Mouse (Mus musculus): ENCODE results near the gene Olfr1389.
"Not testable (repeated sequence)": the region's sequence is repeated elsewhere in the genome, so short reads cannot be mapped to it uniquely, and the experiment has no call there.

Gene Olfr1389

DNA sequence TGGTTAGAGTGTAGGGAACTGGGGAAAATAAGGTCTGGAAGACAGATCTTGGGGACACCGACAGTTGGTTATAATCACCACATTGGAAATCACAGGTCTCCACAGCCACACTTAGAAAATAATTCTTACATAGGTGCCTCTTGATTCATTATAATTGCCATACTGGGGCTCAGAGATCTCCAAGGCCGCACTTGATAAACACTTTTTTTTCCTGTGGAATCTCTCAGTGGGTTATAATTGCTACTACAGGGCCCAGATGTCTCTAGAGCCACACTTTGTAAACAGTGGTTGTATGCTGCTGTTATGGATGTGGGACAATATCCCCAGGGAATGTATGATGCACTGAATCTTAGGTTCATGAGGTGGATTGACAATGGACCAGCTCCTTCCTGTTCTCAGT lies at the start of gene Olfr1389:
Gene Olfr1389, plus strand, starts transcription at position 301 of the 400 bp plus-strand sequence.
- Histone ChIP-seq H3K36me3 (ENCODE audit: insufficient read depth, low read length) (no peaks in the 10 kb centered on the region), H3K4me3 (replicated peaks; ENCODE audit: low read length) (no peak within 1 kb of the TSS), H3K9me3 (ENCODE audit: low read length) (no peaks in the 10 kb centered on the region), H3K27me3 (ENCODE audit: insufficient read depth, low read length) (no peaks in the 10 kb centered on the region), H3K4me1 (replicated peaks; ENCODE audit: low read depth, low read length) (no peaks in the 10 kb centered on the region)
- TF ChIP-seq POU5F1 (IDR thresholded peaks at IDR 0.05; ENCODE audit: borderline replicate concordance, low read length) (no peak), CTCF (conservative IDR thresholded peaks at IDR 0.05; ENCODE audit: low read length) (no peak), NANOG (IDR thresholded peaks at IDR 0.05; ENCODE audit: borderline replicate concordance, low read length) (no peak)

GRCm38 (mm10) chr11:49383133-49383532 lies 39.7 kb upstream of the Olfr1389 start:
- H3K9me3 ChIP-seq (ENCODE audit: low read length) = peaks cover 30% of the 10 kb centered on the region
- TF ChIP-seq CTCF (conservative IDR thresholded peaks at IDR 0.05; ENCODE audit: low read length) (no peak), NANOG (IDR thresholded peaks at IDR 0.05; ENCODE audit: borderline replicate concordance, low read length) (no peak), POU5F1 (IDR thresholded peaks at IDR 0.05; ENCODE audit: borderline replicate concordance, low read length) (no peak)

GRCm38 (mm10) chr11:49386118-49386517 lies 36.7 kb upstream of the Olfr1389 start:
- H3K27me3 ChIP-seq (ENCODE audit: insufficient read depth, low read length); H3K4me3 ChIP-seq (replicated peaks; ENCODE audit: low read length); H3K4me1 ChIP-seq (replicated peaks; ENCODE audit: low read depth, low read length); H3K36me3 ChIP-seq (ENCODE audit: insufficient read depth, low read length): not testable (repeated sequence)
- H3K9me3 ChIP-seq (ENCODE audit: low read length) = peaks cover 30% of the 10 kb centered on the region

More at GRCm38 (mm10) chr11:49383133-49383532, 39.7 kb upstream of the Olfr1389 start:
- Histone ChIP-seq H3K27me3 (ENCODE audit: insufficient read depth, low read length) (no peaks in the 10 kb centered on the region), H3K36me3 (ENCODE audit: insufficient read depth, low read length) (no peaks in the 10 kb centered on the region), H3K4me3 (replicated peaks; ENCODE audit: low read length) (no peak overlapping the region), H3K4me1 (replicated peaks; ENCODE audit: low read depth, low read length) (no peaks in the 10 kb centered on the region)

DNA sequence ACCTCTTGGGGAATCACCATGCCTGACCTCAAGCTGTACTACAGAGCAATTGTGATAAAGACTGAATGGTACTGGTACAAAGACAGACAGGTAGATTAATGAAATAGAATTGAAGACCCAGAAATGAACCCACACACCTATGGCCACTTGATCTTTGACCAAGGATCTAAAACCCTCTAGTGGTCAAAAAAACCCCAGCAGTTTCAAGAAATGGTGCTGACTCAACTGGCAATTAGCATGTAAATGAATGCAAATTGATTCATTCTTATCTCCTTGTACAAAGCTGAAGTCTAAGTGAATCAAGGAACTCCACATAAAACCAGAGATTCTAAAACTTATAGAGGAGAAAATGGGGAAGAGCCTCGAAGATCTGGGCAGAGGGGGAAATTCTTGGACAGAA lies 30.2 kb upstream of the Olfr1389 start:
- not testable (repeated sequence) for H3K36me3 ChIP-seq (ENCODE audit: insufficient read depth, low read length); H3K4me3 ChIP-seq (replicated peaks; ENCODE audit: low read length); H3K9me3 ChIP-seq (ENCODE audit: low read length); H3K27me3 ChIP-seq (ENCODE audit: insufficient read depth, low read length); H3K4me1 ChIP-seq (replicated peaks; ENCODE audit: low read depth, low read length)
- peak; percentile 22; the same call in 1 of the 2 replicates for TF ChIP-seq CTCF (conservative IDR thresholded peaks at IDR 0.05; ENCODE audit: low read length)

GRCm38 (mm10) chr11:49406784-49407183 lies 16.1 kb upstream of the Olfr1389 start:
- Histone ChIP-seq H3K27me3 (ENCODE audit: insufficient read depth, low read length) (no peaks in the 10 kb centered on the region), H3K36me3 (ENCODE audit: insufficient read depth, low read length) (no peaks in the 10 kb centered on the region), H3K4me1 (replicated peaks; ENCODE audit: low read depth, low read length) (no peaks in the 10 kb centered on the region), H3K9me3 (ENCODE audit: low read length) (no peaks in the 10 kb centered on the region), H3K4me3 (replicated peaks; ENCODE audit: low read length) (no peak overlapping the region)
- no peak for TF ChIP-seq CTCF (conservative IDR thresholded peaks at IDR 0.05; ENCODE audit: low read length)
- no peak for TF ChIP-seq NANOG (IDR thresholded peaks at IDR 0.05; ENCODE audit: borderline replicate concordance, low read length)
- TF ChIP-seq POU5F1 (IDR thresholded peaks at IDR 0.05; ENCODE audit: borderline replicate concordance, low read length) = no peak

DNA sequence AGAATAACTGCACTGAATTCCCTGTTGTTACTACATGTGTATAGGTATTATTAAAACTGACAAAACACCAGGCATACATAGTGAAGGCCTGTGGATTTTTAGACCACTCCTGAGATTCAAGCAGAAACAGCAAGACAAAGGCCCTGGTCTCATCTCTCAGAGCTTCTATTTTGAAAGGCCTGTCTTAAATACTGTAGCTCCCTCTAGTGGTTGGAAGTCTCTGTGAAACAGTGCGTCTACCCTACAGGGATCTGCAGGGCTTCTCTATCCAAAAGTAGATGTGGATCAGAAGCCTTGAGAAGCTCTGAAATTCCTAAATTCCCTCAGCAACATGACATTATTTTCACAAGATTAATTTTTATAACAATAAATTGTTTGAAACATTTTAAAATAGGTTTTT lies 12.3 kb upstream of the Olfr1389 start:
- Histone ChIP-seq H3K36me3 (ENCODE audit: insufficient read depth, low read length) (no peaks in the 10 kb centered on the region), H3K4me3 (replicated peaks; ENCODE audit: low read length) (no peak overlapping the region), H3K9me3 (ENCODE audit: low read length) (no peaks in the 10 kb centered on the region), H3K27me3 (ENCODE audit: insufficient read depth, low read length) (no peaks in the 10 kb centered on the region), H3K4me1 (replicated peaks; ENCODE audit: low read depth, low read length) (no peaks in the 10 kb centered on the region)
- TF ChIP-seq CTCF (conservative IDR thresholded peaks at IDR 0.05; ENCODE audit: low read length) (peak; percentile 81), NANOG (IDR thresholded peaks at IDR 0.05; ENCODE audit: borderline replicate concordance, low read length) (no peak)

GRCm38 (mm10) chr11:49425257-49425927 lies 2.5 kb downstream of the Olfr1389 start:
- no peaks in the 10 kb centered on the region for H3K9me3 ChIP-seq (ENCODE audit: low read length)
- H3K4me1 ChIP-seq (replicated peaks; ENCODE audit: low read depth, low read length) = no peaks in the 10 kb centered on the region
- TF ChIP-seq POU5F1 (IDR thresholded peaks at IDR 0.05; ENCODE audit: borderline replicate concordance, low read length) (no peak), NANOG (IDR thresholded peaks at IDR 0.05; ENCODE audit: borderline replicate concordance, low read length) (no peak), CTCF (conservative IDR thresholded peaks at IDR 0.05; ENCODE audit: low read length) (no peak)
- H3K27me3 ChIP-seq (ENCODE audit: insufficient read depth, low read length) = no peaks in the 10 kb centered on the region
- no peaks in the 10 kb centered on the region for H3K36me3 ChIP-seq (ENCODE audit: insufficient read depth, low read length)
- H3K4me3 ChIP-seq (replicated peaks; ENCODE audit: low read length) = no peak overlapping the region

DNA sequence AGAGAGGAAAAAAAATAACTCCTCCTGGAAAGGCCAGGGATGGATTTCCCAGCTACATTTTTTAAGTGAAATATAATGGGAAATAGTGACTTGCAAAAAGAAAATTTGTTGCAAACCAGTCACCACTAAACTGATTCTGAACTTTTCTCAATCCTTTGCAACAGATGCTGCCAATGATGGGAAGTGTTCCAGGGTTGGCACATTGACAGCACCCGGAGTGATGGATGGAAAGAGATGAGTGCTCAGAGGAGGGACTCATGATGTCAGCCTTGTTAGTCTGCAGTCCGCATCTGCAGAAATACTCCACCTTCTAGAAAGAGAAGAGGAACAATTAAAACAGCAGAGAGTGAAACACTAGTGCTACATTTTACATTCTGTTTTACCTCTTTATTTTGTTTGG lies 6.8 kb downstream of the Olfr1389 start:
- TF ChIP-seq POU5F1 (IDR thresholded peaks at IDR 0.05; ENCODE audit: borderline replicate concordance, low read length) = no peak
- no peaks in the 10 kb centered on the region for H3K4me1 ChIP-seq (replicated peaks; ENCODE audit: low read depth, low read length)

GRCm38 (mm10) chr11:49436411-49436810 lies 13.5 kb downstream of the Olfr1389 start, which contains the start of gene Olfr1388:
TSS of gene Olfr1388 (plus strand) at chr11:49436624.
- TF ChIP-seq CTCF (conservative IDR thresholded peaks at IDR 0.05; ENCODE audit: low read length) (no peak), POU5F1 (IDR thresholded peaks at IDR 0.05; ENCODE audit: borderline replicate concordance, low read length) (no peak), NANOG (IDR thresholded peaks at IDR 0.05; ENCODE audit: borderline replicate concordance, low read length) (no peak)
- H3K4me1 ChIP-seq (replicated peaks; ENCODE audit: low read depth, low read length) = no peaks in the 10 kb centered on the region
- no peaks in the 10 kb centered on the region for H3K27me3 ChIP-seq (ENCODE audit: insufficient read depth, low read length)
- H3K9me3 ChIP-seq (ENCODE audit: low read length) = peaks cover 8% of the 10 kb centered on the region
- H3K36me3 ChIP-seq (ENCODE audit: insufficient read depth, low read length) = no peaks in the 10 kb centered on the region
- H3K4me3 ChIP-seq (replicated peaks; ENCODE audit: low read length) = no peak within 1 kb of the TSS

More for the DNA sequence above, 6.8 kb downstream of the Olfr1389 start:
- Histone ChIP-seq H3K27me3 (ENCODE audit: insufficient read depth, low read length) (no peaks in the 10 kb centered on the region), H3K4me3 (replicated peaks; ENCODE audit: low read length) (no peak overlapping the region), H3K36me3 (ENCODE audit: insufficient read depth, low read length) (no peaks in the 10 kb centered on the region), H3K9me3 (ENCODE audit: low read length) (peaks cover 8% of the 10 kb centered on the region)
